Mouse (Mus musculus) bone marrow macrophage, adult 2 months (primary cell): ENCODE measurements around the gene Pde4d.

Experiments
- CTCF ChIP-seq: IDR thresholded peaks from 2 replicates; pipeline ENCODE4 v1.5.1; 2012; ENCODE audit warnings: low read depth, mild to moderate bottlenecking, low read length, moderate library complexity
- POLR2A ChIP-seq: IDR thresholded peaks from 2 replicates; pipeline ENCODE4 v1.6.1; 2012; ENCODE audit warnings: mild to moderate bottlenecking, low read depth, low read length, borderline replicate concordance

DNA sequence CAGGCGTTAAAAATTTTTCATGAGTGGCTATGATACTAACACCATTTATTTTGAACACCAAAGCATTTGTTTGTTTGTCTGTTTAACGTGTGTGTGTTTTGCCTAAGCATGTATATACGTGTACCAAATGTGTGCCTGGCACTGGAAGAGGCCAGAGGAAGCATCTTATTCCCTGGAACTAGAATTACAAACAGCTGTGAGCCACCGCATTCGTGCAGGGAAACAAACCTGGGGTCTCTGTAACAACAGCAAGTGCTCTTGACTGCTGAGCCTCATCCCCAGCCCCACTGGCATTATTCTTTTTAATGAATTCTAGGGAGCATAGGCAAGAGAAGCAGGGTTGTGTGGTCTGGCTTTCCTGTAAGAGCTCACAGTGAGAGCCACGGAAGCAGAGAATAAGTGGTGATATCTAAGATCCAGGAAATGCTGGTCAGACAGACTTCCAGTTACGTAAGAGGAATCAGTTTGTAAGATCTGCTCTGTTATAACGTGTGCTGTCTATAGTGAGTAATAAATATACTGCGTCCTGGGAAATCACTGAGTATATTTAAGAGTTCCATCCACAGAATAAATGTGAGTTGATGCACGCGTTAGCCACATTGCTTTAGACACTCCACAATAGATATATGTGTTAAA lies 1197.0 kb downstream of the Pde4d start:
- TF ChIP-seq POLR2A (no peak), CTCF (no peak)
